Mouse (Mus musculus) heart, postnatal 4 days (tissue): ENCODE results near the gene Dpm3. TPM values are rescaled to one million over a fixed set of nuclear protein-coding genes. Genes with fewer than 3 reads are reported as not detected.

Experiments used
- DNase-seq: peaks from one replicate; pipeline ENCODE4 v3.0.0; 2021
- total RNA-seq, 2 experiments: library from RNA; stranded (reverse); gene quantifications; 2 replicates each; pipeline ENCODE4 v1.2.3; 2021

The Dpm3 gene
- total RNA-seq, 2 experiments from 2014 or later: 51.6 to 61.0 TPM

- no peak for DNase-seq
Measured at GRCm38 (mm10) chr3:89231772-89232275, 27.3 kb upstream of the Dpm3 start.

GRCm38 (mm10) chr3:89232614-89233013 is 26.5 kb upstream of the Dpm3 start:
- no peak for DNase-seq

- DNase-seq: peak; percentile 69
Measured at GRCm38 (mm10) chr3:89233562-89234110, 25.5 kb upstream of the Dpm3 start.

GRCm38 (mm10) chr3:89236516-89236915 is 22.6 kb upstream of the Dpm3 start:
- no peak for DNase-seq

- DNase-seq: no peak
Measured at GRCm38 (mm10) chr3:89237682-89238081, 21.5 kb upstream of the Dpm3 start.

- no peak for DNase-seq
Measured at GRCm38 (mm10) chr3:89238494-89238893, 20.7 kb upstream of the Dpm3 start.

- DNase-seq: peak; percentile 79
Measured at GRCm38 (mm10) chr3:89242331-89242895, 16.7 kb upstream of the Dpm3 start.

GRCm38 (mm10) chr3:89243609-89244008 is 15.5 kb upstream of the Dpm3 start:
- peak; percentile 65 for DNase-seq

- no peak for DNase-seq
Measured at GRCm38 (mm10) chr3:89244158-89244981, 14.8 kb upstream of the Dpm3 start.

GRCm38 (mm10) chr3:89244982-89245687 is 14.0 kb upstream of the Dpm3 start:
- DNase-seq: no peak

- DNase-seq: peak; percentile 35
Measured at GRCm38 (mm10) chr3:89245688-89246171, 13.4 kb upstream of the Dpm3 start, which contains the start of gene Krtcap2. Gene Krtcap2 (plus strand): TSS chr3:89245966.

- peak; percentile 90 for DNase-seq
Measured at GRCm38 (mm10) chr3:89246261-89247100, 12.7 kb upstream of the Dpm3 start, which contains the start of gene Trim46. Gene Trim46 (minus strand): TSS chr3:89246309.

GRCm38 (mm10) chr3:89247466-89247865 is 11.7 kb upstream of the Dpm3 start:
- DNase-seq: no peak

GRCm38 (mm10) chr3:89250435-89251040 is 8.6 kb upstream of the Dpm3 start:
- peak; percentile 78 for DNase-seq

GRCm38 (mm10) chr3:89251365-89251895 is 7.7 kb upstream of the Dpm3 start:
- peak; percentile 65 for DNase-seq

GRCm38 (mm10) chr3:89254994-89255393 is 4.2 kb upstream of the Dpm3 start:
- DNase-seq: no peak

- peak; percentile 50 for DNase-seq
Measured at GRCm38 (mm10) chr3:89256177-89256576, 3.0 kb upstream of the Dpm3 start.

- no peak for DNase-seq
Measured at GRCm38 (mm10) chr3:89260211-89260610, 1.1 kb downstream of the Dpm3 start.

- DNase-seq: peak; percentile 48
Measured at GRCm38 (mm10) chr3:89262417-89262816, 3.3 kb downstream of the Dpm3 start.

- DNase-seq: peak; percentile 76
Measured at GRCm38 (mm10) chr3:89266439-89266893, 7.3 kb downstream of the Dpm3 start.

GRCm38 (mm10) chr3:89268916-89269315 is 9.8 kb downstream of the Dpm3 start:
- no peak for DNase-seq
